Mouse (Mus musculus) midbrain, embryonic 11.5 days (tissue): ENCODE measurements around the gene C1qtnf2. TPM values are rescaled to one million over a fixed set of nuclear protein-coding genes. Genes with fewer than 3 reads are reported as not detected.

Experiments used
- ATAC-seq: fragments of 200-750 bp; cut with Nextera tagmentation; 2 replicates; pipeline ENCODE4 v1.8.0; 2017; ENCODE audit warnings: moderate TSS enrichment, moderate library complexity; ENCODE audit not compliant: low FRiP score
- DNase-seq: peaks from one replicate; pipeline ENCODE4 v3.0.0; 2015; ENCODE audit warnings: low spot score; ENCODE audit errors: missing footprints
- H3K27ac ChIP-seq: fragments of 300-500 bp; sonication (generic); 2 replicates; pipeline ENCODE4 v1.5.1; 2014; ENCODE audit warnings: low read depth, low read length
- H3K27me3 ChIP-seq: fragments of 300-500 bp; sonication (generic); 2 replicates; pipeline ENCODE4 v1.6.1; 2014; ENCODE audit warnings: mild to moderate bottlenecking, low read length, moderate library complexity, mixed read lengths; ENCODE audit not compliant: control insufficient read depth, insufficient read depth
- H3K36me3 ChIP-seq: fragments of 300-500 bp; sonication (generic); 2 replicates; pipeline ENCODE4 v1.6.1; 2014; ENCODE audit warnings: mild to moderate bottlenecking, low read length, moderate library complexity, mixed read lengths; ENCODE audit not compliant: control insufficient read depth, insufficient read depth
- H3K4me1 ChIP-seq: fragments of 300-500 bp; sonication (generic); 2 replicates; pipeline ENCODE4 v1.6.1; 2014; ENCODE audit warnings: low read length; ENCODE audit not compliant: control insufficient read depth, insufficient read depth
- H3K4me2 ChIP-seq: fragments of 300-500 bp; sonication (generic); 2 replicates; pipeline ENCODE4 v1.6.1; 2014; ENCODE audit warnings: mild to moderate bottlenecking, moderate library complexity
- H3K4me3 ChIP-seq: fragments of 300-500 bp; sonication (generic); 2 replicates; pipeline ENCODE4 v1.5.1; 2014; ENCODE audit warnings: low read depth, low read length
- H3K9ac ChIP-seq: fragments of 300-500 bp; sonication (generic); 2 replicates; pipeline ENCODE4 v1.6.1; 2014; ENCODE audit warnings: low read length
- H3K9me3 ChIP-seq: fragments of 300-500 bp; sonication (generic); 2 replicates; pipeline ENCODE4 v1.6.1; 2016; ENCODE audit warnings: low read length; ENCODE audit not compliant: control insufficient read depth
- WGBS: fragments of 180-500 bp; shearing (Covaris S2); extraction: QIAGEN DNeasy Blood & Tissue Kit; methylation state at CpG from one replicate; pipeline ENCODE4 v1.1.7; 2014; 5-methylcytosine and 5-hydroxymethylcytosine counted together
- polyA plus RNA-seq: library from polyadenylated mRNA; unstranded; fragments of >200 nt; fragmentation: Nextera tagmentation; extraction: Ambion mirVana; gene quantifications from 2 replicates; pipeline ENCODE4 v1.2.1, GENCODE M21; 2014

C1qtnf2 gene
- polyA plus RNA-seq, 1 experiment from 2014 or later, result 2.7 TPM

GRCm38 (mm10) chr11:43518086-43518485 lies 44.0 kb downstream of the C1qtnf2 start:
- Histone ChIP-seq H3K9me3 (no peaks in the 10 kb centered on the region), H3K27me3 (no peaks in the 10 kb centered on the region), H3K4me1 (no peaks in the 10 kb centered on the region), H3K27ac (no peak overlapping the region), H3K4me3 (no peak overlapping the region), H3K4me2 (no peak overlapping the region), H3K36me3 (no peaks in the 10 kb centered on the region), H3K9ac (no peak overlapping the region)
- no peak for DNase-seq
- no peak for ATAC-seq

- H3K27me3 ChIP-seq, result no peaks in the 10 kb centered on the region
- ATAC-seq, result no peak
- no peak overlapping the region for H3K27ac ChIP-seq
- no peaks in the 10 kb centered on the region for H3K36me3 ChIP-seq
- H3K4me3 ChIP-seq, result no peak overlapping the region
- no peak overlapping the region for H3K9ac ChIP-seq
- DNase-seq, result no peak
- H3K4me1 ChIP-seq, result no peaks in the 10 kb centered on the region
- no peaks in the 10 kb centered on the region for H3K9me3 ChIP-seq
- no peak overlapping the region for H3K4me2 ChIP-seq
Measured at GRCm38 (mm10) chr11:43518821-43519220, 44.7 kb downstream of the C1qtnf2 start.

- H3K9me3 ChIP-seq, result no peaks in the 10 kb centered on the region
- no peaks in the 10 kb centered on the region for H3K27me3 ChIP-seq
- H3K9ac ChIP-seq, result no peak overlapping the region
- H3K4me2 ChIP-seq, result no peak overlapping the region
- no peaks in the 10 kb centered on the region for H3K4me1 ChIP-seq
- H3K27ac ChIP-seq, result no peak overlapping the region
- H3K4me3 ChIP-seq, result no peak overlapping the region
- H3K36me3 ChIP-seq, result no peaks in the 10 kb centered on the region
- no peak for ATAC-seq
- 80% methylated on average over 3 of the region's 3 CpGs for WGBS
- no peak for DNase-seq
Measured at GRCm38 (mm10) chr11:43520521-43520920, 46.4 kb downstream of the C1qtnf2 start.

- Histone ChIP-seq H3K27me3 (no peaks in the 10 kb centered on the region), H3K4me2 (peak overlapping the region; percentile 79), H3K4me3 (peak overlapping the region; percentile 81), H3K4me1 (peaks cover 16% of the 10 kb centered on the region), H3K9ac (peak overlapping the region; percentile 94), H3K36me3 (no peaks in the 10 kb centered on the region; the same call in 1 of the 2 replicates), H3K27ac (peak overlapping the region; percentile 85), H3K9me3 (no peaks in the 10 kb centered on the region)
- WGBS, result under 1% methylated on average over 24 of the region's 25 CpGs
- ATAC-seq (peak; percentile 53), DNase-seq (no peak)
Measured at GRCm38 (mm10) chr11:43528078-43528682, 54.1 kb downstream of the C1qtnf2 start.

GRCm38 (mm10) chr11:43528683-43529499 lies 54.8 kb downstream of the C1qtnf2 start, which contains the start of gene Ccnjl:
Gene Ccnjl, plus strand, starts transcription at chr11:43528784.
- Histone ChIP-seq H3K27ac (peak within 1 kb of the TSS; percentile 85), H3K27me3 (no peaks in the 10 kb centered on the region), H3K36me3 (no peaks in the 10 kb centered on the region; the same call in 1 of the 2 replicates), H3K4me2 (peak within 1 kb of the TSS; percentile 79), H3K4me3 (peak within 1 kb of the TSS; percentile 81), H3K4me1 (peaks cover 16% of the 10 kb centered on the region), H3K9ac (peak within 1 kb of the TSS; percentile 94), H3K9me3 (no peaks in the 10 kb centered on the region)
- WGBS, result under 1% methylated on average over 75 of the region's 79 CpGs
- peak; percentile 90 for ATAC-seq
- peak; percentile 99 for DNase-seq

GRCm38 (mm10) chr11:43530043-43530442 lies 56.0 kb downstream of the C1qtnf2 start:
- no peak for DNase-seq
- no peaks in the 10 kb centered on the region for H3K27me3 ChIP-seq
- peaks cover 16% of the 10 kb centered on the region for H3K4me1 ChIP-seq
- no peaks in the 10 kb centered on the region for H3K9me3 ChIP-seq
- 3% methylated on average over 3 of the region's 3 CpGs for WGBS
- peak overlapping the region; percentile 79 for H3K4me2 ChIP-seq
- H3K4me3 ChIP-seq, result peak overlapping the region; percentile 81
- H3K36me3 ChIP-seq, result no peaks in the 10 kb centered on the region; the same call in 1 of the 2 replicates
- peak overlapping the region; percentile 7; the same call in 1 of the 2 replicates for H3K9ac ChIP-seq
- no peak overlapping the region for H3K27ac ChIP-seq
- ATAC-seq, result no peak

GRCm38 (mm10) chr11:43531619-43532018 lies 57.5 kb downstream of the C1qtnf2 start:
- Histone ChIP-seq H3K36me3 (peaks cover 4% of the 10 kb centered on the region; the same call in 1 of the 2 replicates), H3K9me3 (no peaks in the 10 kb centered on the region), H3K4me1 (peaks cover 16% of the 10 kb centered on the region), H3K9ac (no peak overlapping the region), H3K4me2 (no peak overlapping the region; the same call in 1 of the 2 replicates), H3K27me3 (no peaks in the 10 kb centered on the region), H3K4me3 (no peak overlapping the region), H3K27ac (no peak overlapping the region)
- DNase-seq, result peak; percentile 83
- 73% methylated on average over 5 of the region's 5 CpGs for WGBS
- no peak for ATAC-seq

GRCm38 (mm10) chr11:43537074-43537473 lies 63.0 kb downstream of the C1qtnf2 start:
- no peak overlapping the region for H3K27ac ChIP-seq
- WGBS, result 85% methylated on average over 6 of the region's 6 CpGs

GRCm38 (mm10) chr11:43539863-43540262 lies 65.8 kb downstream of the C1qtnf2 start:
- H3K9me3 ChIP-seq, result no peaks in the 10 kb centered on the region
- DNase-seq, result no peak
- H3K4me1 ChIP-seq, result peaks cover 7% of the 10 kb centered on the region
- H3K9ac ChIP-seq, result no peak overlapping the region
- no peak overlapping the region for H3K4me2 ChIP-seq
- peak; percentile 80 for ATAC-seq
- WGBS, result 27% methylated on average over 6 of the region's 6 CpGs
- peak overlapping the region; percentile 53; the same call in 1 of the 2 replicates for H3K27ac ChIP-seq
- no peaks in the 10 kb centered on the region for H3K27me3 ChIP-seq
- no peak overlapping the region for H3K4me3 ChIP-seq
- H3K36me3 ChIP-seq, result peaks cover 9% of the 10 kb centered on the region; the same call in 1 of the 2 replicates

More at GRCm38 (mm10) chr11:43537074-43537473, 63.0 kb downstream of the C1qtnf2 start:
- H3K4me2 ChIP-seq, result no peak overlapping the region
- ATAC-seq (no peak), DNase-seq (peak; percentile 84)
- no peak overlapping the region for H3K4me3 ChIP-seq
- no peak overlapping the region for H3K9ac ChIP-seq
- H3K9me3 ChIP-seq, result no peaks in the 10 kb centered on the region
- H3K27me3 ChIP-seq, result no peaks in the 10 kb centered on the region
- H3K4me1 ChIP-seq, result peaks cover 5% of the 10 kb centered on the region
- peaks cover 5% of the 10 kb centered on the region; the same call in 1 of the 2 replicates for H3K36me3 ChIP-seq
